Mouse (Mus musculus) retina, postnatal 7 days (tissue): Measurements from ENCODE around the gene Suv39h2.

Experiments used
- DNase-seq: peaks from one replicate; pipeline ENCODE4 v3.0.0-alpha.2; 2012; ENCODE audit warnings: low read depth, low spot score

The Suv39h2 gene

DNA sequence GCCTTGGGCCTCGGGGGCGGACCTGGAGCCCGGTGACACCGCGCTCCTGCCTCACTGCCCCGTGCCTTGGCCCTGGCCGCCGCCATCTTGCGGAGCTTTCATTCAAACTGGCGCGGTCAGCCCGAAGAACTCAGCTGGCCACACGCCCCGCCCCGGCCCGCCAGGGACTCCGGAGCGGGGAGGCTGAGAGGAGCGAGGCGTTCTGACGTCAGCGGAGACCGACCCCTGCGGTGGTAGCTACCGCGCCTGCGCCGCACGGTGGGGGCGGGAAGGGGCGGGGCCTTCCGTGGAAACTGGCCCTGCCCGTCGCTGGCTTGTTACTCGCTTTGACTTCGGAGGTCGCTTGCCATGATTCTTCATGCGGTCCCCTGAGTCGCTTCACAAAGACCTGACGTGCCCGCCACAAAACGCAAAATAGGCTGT lies at the start of gene Suv39h2:
Suv39h2 (minus strand) TSS at position 171 of the 423 bp plus-strand sequence.
- peak; percentile 92 for DNase-seq

DNA sequence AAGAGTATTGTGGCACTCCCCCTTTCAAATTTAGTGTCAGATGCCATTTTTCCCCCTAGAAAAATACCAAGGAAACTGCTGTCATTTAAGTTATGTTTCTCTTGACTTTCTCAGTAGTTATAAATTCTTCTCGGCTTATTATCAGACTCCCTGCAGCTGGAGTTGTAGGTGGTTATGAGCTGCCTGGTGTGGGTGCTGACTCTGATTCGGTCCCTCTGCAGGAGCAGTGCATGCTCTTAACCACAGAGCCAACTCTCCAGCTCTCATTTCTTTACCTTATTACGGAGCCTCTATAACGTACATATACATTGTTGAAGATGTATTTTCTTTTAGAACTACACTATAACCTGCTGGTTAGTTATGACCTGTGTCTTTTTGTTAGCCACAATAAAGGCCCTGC lies 47.7 kb upstream of the Suv39h2 start:
- no peak for DNase-seq

DNA sequence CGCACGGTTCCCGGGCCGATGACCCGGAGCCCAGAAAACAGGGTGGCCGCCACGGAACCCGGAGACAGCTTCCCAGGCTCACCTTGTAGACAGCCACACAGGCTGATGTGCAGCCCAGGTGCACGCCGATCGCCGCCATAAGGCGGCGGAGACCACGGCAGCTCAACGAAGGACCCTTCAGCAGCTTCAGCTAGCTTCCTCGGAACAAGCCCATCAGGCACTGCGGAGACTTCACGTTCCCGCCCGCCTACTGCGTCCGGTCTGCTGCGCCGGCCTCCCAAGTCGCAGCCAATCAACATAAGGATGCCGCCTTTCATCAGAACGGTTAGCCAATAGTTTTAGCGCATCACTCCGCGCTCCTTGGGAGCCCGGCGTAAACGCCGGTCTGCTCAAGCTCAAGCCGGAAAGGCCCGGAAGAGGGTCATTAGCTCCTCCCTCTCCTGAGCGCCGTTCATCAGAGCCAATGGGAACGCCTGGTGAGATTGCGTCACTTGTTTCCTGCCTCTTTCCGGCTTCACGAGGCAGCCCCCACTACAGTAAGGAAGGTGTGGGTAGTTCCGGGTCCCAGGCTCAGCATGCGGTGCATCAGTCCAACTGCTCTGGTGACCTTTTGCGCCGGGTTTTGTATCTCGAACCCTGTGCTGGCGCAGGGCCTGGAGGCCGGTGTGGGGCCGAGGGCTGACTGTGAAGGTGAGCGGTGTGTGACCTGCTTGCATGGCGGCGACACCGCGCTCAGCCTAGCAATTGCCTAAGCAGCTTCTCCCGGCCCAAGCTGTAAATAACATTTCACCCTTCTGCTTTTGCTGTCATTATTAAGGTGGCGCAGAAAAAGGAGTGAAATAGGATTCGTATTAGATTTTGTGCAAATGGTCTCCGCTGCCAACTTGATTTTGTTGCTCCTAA lies 38.0 kb upstream of the Suv39h2 start, which contains the start of the genes Gm45902, Hspa14 and Cdnf:
Gm45902 (minus strand) TSS at position 239 of the 903 bp plus-strand sequence.
Hspa14 (minus strand) TSS at position 263 of the 903 bp plus-strand sequence.
Cdnf (plus strand) TSS at position 479 of the 903 bp plus-strand sequence.
- peak; percentile 94 for DNase-seq

DNA sequence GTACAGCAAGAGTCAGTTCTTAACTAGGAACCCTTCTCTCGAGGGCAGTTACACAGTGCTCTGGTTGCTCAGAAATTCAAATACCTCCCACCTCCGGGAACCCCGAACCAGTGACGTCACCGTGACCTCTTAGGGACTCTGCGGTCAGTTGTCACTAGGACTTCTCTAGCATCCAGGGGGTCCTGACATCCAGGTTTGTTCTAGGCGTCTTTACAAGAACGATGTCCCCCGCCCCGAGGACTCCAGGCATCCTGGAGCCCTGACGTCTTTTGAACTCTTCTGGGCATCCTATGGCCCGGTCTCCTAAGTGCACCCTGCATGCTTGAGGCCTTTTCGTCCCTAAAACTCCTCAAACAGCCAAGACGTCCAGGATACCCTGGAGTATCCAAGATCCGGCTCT lies 37.2 kb upstream of the Suv39h2 start:
- DNase-seq: no peak

DNA sequence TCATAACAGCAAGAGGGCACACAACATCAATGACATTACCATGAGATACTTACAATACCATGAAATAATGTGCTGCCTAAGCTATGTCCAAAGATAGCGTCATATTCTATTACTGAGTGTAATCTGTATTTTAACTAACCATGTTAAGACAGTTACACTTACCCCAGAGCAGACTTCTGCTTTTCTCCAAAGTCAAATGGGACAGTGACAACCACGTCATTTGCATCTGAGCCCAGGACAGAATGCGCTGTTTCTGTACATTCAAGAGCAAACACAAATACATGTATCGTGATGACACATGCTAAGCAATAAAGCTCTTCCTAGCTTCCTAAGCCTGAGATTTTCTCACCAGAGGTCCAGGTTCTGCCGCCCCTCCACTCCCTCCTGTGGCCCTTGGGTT lies 26.1 kb upstream of the Suv39h2 start:
- DNase-seq: no peak

DNA sequence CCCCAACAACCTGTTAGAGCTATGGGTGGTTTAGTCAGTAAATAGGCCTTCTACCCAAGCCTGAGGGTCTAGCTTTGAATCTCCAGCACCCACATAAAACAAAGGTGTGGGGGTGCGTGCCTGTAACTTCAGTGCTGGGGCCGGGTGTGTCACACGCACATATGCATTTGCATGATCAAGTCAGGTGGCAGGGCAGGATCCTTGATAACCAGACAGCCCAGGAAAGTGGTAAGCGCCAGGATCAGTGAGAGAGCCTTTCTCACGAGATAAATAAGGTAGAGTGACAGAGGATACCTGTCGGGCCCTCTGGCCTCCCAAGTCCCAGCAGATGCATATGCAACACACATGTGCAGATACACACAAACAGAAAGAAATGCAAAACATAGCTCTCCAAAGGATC lies 24.7 kb upstream of the Suv39h2 start:
- DNase-seq: no peak

DNA sequence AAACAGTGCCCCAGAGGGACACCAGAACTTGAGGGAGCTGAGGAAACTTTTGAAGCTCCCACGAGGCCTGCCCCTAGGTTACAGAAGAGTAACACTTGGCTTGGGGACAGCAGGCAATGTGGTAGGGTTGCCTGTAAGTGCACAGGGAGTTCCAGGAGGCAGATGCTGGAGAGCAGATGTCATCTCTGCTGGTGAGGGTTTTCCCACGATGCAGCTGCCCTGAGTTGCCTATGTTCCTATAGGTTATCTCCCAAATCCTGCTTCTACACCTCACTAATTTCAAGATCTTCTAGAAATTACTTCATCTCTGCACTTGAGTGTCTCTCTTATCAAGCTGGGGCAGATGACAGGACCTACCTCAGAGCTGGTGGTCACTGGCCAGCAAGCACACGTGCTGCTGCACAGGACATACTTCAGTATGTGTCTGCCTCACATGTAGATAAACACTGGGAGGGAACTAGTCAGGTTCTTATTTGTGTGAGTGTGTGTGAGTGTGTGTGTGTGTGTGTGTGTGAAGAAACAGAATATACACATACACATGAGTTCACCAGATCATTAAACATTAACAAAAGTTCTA lies 19.1 kb upstream of the Suv39h2 start:
- DNase-seq: no peak

DNA sequence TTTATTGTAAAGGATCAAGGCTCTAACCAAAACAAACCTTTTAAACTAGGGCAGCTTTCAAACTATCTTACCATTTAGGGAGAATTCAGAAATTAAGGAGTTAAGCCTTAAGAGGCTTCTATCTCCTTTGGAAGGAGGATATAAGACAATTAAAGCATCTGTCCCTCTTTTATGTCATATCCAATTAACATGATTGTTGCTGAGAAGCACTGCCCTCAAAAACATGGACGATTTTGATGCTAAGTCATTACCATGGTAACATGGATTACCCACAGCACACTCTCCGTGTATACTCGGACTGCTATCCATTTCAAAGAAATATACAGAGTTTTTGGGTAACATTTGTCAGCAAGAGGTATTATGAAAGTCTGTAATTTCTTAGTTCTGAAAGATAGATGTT lies 15.0 kb upstream of the Suv39h2 start:
- DNase-seq: peak; percentile 79

DNA sequence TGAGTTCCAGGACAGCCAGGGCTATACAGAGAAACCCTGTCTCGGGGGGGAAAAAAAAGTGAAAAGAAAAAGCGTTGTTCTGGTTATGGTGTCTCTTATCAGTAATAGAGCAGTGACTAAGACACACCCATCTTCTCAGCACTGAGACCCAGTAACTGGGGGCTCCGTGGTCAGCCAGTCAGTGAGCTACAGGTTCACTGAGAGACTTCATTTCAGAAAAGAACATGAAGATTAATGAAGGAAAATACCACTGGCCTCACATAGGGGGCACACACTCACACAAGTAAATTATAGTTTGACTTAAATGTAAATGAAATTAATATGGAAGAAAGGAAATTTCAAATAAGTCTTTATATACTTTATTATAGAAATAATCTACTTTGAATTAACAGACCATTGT lies 5.4 kb upstream of the Suv39h2 start:
- DNase-seq: no peak

DNA sequence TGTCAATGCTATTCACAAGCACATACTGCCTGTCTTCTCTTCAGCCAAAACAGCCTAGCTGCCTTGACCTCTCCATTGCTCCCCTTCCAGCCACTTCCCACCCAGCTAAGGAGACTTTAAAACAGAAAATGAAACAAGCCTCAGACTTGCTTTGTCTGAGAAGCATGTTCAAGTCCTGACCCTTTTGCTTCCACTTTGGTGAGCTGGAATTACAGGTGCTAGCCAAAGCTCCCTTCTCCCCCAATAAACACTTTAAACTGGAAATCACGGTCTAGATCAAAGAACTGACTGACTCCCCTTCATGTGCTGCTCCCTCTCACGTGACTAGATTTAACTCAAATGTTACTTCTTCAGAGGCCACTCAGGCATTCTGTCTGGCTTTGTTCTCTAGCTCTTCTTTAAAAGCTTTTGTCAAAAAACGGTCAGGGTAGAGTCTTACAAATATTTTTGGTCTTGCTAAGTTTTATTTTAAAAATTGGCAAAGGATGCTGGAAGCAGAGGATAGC lies 968 bp upstream of the Suv39h2 start:
- DNase-seq: no peak

DNA sequence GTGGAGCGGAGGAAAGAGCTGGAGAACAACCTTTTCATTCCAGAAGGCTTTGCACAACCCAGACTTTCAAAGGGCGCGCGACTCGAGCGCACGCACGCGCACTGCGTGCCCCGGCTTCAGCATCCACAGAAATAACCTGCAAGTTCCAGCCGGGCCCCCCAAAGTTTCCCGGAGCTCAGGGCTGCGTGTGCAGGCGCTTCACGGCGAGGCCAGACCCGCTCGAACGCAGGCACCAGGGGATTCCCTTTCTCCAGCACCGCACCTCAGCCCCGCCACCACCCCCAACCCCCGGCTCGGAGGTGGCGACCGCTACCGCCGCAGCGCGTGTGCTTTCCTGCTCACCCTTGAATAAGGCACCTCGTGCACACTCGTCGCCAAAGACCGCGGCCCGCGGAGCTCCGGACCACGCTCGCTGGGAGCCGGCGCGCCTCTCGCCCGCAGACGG lies 448 bp downstream of the Suv39h2 start:
- peak; percentile 53 for DNase-seq

DNA sequence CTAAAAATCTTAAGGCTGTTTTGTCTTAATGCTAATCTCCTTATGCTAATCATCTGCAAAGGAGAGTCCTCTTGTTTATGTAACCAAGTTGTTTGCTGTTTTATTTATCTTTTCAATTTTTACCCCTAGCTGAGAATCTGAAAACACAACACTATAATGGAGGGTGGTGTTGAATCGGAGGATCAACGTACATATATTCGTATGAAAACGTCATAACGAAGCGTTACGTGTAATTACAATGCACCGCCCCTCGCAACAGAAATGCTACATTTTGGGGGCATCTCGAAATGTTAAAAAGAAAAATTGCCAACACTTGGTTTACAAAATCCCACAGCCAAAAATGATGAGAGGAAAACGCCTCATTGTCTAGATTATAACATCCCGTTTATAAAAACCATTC lies 940 bp downstream of the Suv39h2 start:
- DNase-seq: no peak

DNA sequence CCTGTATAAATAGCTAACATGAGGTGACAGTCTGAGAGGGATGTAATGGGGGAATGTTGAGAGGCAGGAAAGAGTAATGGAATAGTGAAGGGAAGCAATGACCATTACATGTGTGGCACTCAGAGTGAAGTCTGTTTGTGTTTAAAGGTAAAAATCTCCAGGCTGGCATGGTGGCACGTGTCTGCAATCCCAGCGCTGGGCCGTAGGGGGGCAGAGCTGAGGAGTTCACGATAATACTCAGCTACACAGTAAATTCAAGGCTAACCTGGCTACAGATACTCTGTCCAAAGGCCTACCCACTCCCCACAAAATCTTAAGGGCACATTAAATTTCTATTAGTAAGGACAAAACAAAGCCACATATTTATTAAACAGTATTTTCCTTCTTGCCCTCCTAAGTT lies 18.2 kb downstream of the Suv39h2 start:
- DNase-seq: no peak

DNA sequence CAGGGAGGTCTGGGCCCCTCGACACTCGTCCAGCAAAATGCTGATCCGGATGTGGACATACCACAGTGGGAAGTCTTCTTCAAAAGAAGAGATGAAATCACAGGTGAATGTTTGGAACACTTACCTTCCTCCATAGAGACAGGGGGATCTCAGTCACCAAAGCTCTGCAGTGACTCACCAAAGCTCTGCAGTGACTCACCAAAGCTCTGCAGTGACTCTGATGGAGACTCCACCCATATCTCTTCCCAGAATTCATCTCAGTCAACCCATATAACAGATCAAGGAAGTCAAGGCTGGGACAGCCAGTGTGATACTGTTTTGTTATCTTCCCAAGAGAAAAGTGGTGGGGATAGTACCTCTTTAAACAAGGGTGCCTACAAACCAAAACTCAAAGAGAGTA lies 21.7 kb downstream of the Suv39h2 start:
- no peak for DNase-seq

DNA sequence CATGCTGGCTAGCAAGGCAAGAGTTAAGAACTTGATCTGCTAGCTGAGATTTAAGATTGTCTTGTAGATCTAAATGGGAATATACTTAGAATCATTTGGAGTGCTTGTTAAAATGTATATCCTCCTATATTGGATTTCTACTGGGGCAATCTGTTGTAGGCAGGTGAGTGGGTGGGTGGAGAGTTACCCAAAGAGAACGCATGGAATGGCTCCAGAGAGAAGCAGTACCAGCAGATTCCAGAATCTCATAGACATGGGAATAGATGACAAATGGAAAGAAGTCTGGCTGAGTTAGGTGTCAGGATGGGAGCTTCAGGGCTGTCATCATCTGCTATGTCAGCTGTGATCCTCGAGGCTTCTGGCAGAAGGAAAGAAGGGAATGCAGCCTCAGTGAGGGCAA lies 25.4 kb downstream of the Suv39h2 start:
- no peak for DNase-seq

DNA sequence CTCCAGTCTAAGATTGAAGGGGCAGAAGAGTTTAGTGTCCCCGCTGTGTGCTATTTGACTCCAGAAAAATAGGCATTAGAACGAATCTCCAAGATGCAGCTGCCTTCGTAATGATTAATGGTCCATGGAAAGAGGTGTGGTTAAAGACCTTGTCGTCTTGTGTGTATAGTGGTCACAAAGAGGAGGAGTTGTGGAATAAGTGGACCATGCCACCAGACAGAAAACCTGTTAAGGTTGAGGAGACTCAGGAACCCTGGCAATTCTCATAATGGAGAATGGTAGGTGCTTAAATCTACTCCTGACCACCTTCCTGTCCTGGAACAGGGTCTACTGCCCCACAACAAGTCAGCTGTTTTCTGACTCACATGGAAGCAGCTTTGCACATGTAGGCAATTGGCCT lies 28.8 kb downstream of the Suv39h2 start:
- DNase-seq: no peak

DNA sequence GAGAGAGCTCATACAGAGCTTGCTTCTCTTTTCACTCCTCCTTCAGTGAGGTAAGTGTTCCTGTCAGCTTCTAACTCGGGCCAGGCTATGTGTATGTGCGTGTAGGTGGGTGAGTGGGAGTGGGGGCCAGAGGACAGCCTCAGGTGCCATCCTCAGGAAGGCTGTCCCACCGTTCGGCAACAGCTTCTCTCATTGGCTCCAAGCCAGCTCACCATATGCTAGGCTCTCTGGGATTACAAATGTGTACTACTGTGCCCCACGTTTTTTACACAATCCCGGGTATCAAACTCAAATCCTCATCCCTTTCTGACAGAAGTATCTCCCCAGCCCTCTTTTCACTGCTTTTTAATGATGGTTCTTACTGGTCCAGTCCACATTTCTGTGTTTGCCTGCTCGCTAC lies 30.6 kb downstream of the Suv39h2 start:
- DNase-seq: no peak

DNA sequence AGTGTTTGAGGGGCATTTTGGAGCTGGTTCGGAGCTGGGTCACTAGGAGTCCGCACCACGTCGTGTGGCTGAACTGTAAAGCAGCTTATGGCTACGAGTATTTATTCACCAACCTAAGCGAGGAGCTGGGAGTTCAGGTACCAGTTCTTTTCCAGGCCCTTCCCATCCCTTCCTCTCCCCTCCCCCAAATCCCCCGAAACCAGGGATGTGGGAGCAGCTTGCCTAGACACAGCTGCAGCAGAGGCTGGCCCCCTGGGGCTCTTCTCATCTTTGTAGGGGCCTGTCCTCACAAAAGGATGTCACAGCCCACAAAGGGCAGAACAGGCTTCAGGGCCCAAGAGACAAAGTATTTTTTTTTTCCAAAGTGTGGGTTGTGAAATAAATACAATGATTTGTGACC lies 36.9 kb downstream of the Suv39h2 start:
- no peak for DNase-seq

DNA sequence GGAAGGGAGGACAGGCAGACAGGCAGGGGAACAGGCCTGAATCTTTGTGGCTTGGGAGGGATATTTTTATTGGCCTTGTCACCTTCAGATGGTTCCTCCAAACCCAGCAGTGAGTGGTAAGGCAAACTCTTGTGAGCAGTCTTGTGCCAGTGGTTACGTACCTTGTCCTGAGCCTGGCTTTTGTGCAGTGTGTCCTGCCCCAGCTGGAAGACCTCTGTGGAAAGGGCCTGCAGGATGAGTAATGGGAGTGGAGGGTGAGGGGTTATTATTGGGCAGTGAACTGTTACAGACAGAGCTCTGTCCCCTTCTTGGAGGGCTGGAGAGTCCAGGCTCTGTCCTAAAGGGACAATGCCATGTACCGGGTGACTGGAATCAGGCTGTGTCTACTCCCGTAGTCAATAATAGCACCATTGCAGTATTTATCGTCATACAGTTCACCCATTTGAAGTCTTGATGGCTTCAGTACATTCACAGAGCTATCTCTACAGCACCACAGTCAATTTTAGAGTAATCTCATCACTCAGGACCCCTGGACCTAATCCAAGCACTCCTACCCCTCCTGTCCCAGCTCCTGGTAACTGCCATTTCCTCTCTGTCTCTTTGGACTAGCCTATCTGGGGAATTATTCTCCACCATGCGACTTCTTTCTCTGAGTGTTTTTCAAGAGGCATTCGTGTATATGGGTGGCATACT lies 39.3 kb downstream of the Suv39h2 start:
- no peak for DNase-seq

DNA sequence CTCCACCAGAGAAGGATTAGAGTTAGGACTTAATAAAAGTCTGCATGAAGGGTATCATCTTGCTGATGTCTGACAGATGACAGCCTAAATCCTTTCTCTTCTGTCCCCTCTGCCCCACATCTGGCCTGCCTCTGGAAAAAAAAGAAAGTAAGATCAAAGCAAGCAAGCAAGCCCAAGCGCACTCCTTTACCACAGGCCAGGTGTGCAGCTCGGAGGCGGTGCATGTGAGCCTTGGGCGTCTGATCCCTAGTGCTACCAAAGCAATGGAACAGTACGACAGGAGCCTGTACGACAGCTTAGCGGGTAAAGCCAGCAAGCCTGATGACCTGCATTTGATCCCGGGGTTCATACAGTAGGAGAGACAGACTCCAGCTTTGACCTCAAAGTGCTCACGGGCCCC lies 43.9 kb downstream of the Suv39h2 start:
- DNase-seq: no peak

DNA sequence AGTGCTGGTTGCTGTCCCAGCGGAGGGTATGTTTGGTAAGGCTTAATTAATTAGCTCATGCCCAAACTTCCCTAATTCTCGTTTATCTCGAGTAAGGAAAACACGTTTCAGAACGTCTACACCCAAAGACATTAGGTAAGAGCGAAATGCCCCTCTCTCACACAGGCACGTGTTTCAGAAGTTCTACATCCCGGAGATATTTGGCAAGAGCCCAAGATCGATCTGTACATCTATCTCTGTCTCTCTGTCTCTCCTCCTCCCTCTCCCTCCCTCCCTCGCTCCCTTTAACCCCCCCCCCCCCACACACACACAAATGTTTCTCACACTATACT lies 50.3 kb downstream of the Suv39h2 start:
- no peak for DNase-seq
